ENCODE assay signal across 17 mouse cellular contexts in genomic region chr12:70739766-70740165, GRCm38 (mm10).
"Had no signal": no experiment of that assay in that cellular context is flagged by ENCODE, and none has a peak within 500 bp of the region (broad histone marks: within the 10 kb centered on the region; RNA-seq: fewer than 3 reads in every experiment).

No protein-coding gene starts in this region.

- DNase-seq: kidney, adult 11 months; kidney, adult 8-10 months; kidney, postnatal 10 days; kidney, postnatal 36 days; layer of hippocampus, postnatal 36 days; liver, embryonic 13.5 days; lung, postnatal 10 days; lung, postnatal 4 days; midbrain, embryonic 14.5 days; right cerebral cortex, adult 18-20 months; right cerebral cortex, postnatal 14 days; right cerebral cortex, postnatal 4 days; thymus, postnatal 36 days had no signal

- ATAC-seq: intestine, embryonic 15.5 days had no signal

- H3K4me2 ChIP-seq: intestine, embryonic 15.5 days; kidney, embryonic 15.5 days; liver, embryonic 13.5 days; midbrain, embryonic 11.5 days had no signal

- H3K9ac ChIP-seq: intestine, embryonic 15.5 days; kidney, embryonic 15.5 days; liver, embryonic 13.5 days had no signal

- H3K36me3 ChIP-seq: intestine, embryonic 15.5 days; kidney, embryonic 15.5 days; liver, embryonic 13.5 days had no signal

- H3K4me3 ChIP-seq: intestine, embryonic 15.5 days; kidney, embryonic 15.5 days; left cerebral cortex, adult 2 months; liver, embryonic 13.5 days had no signal

- H3K9me3 ChIP-seq: intestine, embryonic 15.5 days; kidney, embryonic 15.5 days; liver, embryonic 13.5 days had no signal

- H3K27me3 ChIP-seq: intestine, embryonic 15.5 days; kidney, embryonic 15.5 days; liver, embryonic 13.5 days had no signal

- H3K4me1 ChIP-seq: intestine, embryonic 15.5 days; kidney, embryonic 15.5 days; liver, embryonic 13.5 days had no signal

- H3K27ac ChIP-seq: intestine, embryonic 15.5 days; kidney, embryonic 15.5 days; left cerebral cortex, adult 2 months; liver, embryonic 13.5 days had no signal
